Mouse (Mus musculus): Measurements from ENCODE around the gene Ugt2b36. TPM values are rescaled to one million over a fixed set of nuclear protein-coding genes. Genes with fewer than 3 reads are reported as not detected.

Gene Ugt2b36
- polyA plus RNA-seq (2014; fragmentation: Illumina TruSeq; extraction: RNeasy Lipid Tissue Mini Kit (QIAGEN cat#74804); ENCODE audit: low read depth, low replicate concordance), result 0.24 TPM

GRCm38 (mm10) chr5:87092346-87093027, at the start of gene Ugt2b36:
TSS of gene Ugt2b36 (minus strand) at chr5:87092555.

GRCm38 (mm10) chr5:87140196-87140595, 47.8 kb upstream of the Ugt2b36 start, which contains the start of gene Ugt2b5:
TSS of gene Ugt2b5 (minus strand) at chr5:87140318.

Other genes with a start within 250 kb of the Ugt2b36 start
- 240 TPM for gene Ugt2b34, start 185.6 kb downstream of the Ugt2b36 start, polyA plus RNA-seq (2014; fragmentation: Illumina TruSeq; extraction: RNeasy Lipid Tissue Mini Kit (QIAGEN cat#74804); ENCODE audit: low read depth, low replicate concordance)
- gene Ugt2b1, start 166.0 kb downstream of the Ugt2b36 start, polyA plus RNA-seq (2014; fragmentation: Illumina TruSeq; extraction: RNeasy Lipid Tissue Mini Kit (QIAGEN cat#74804); ENCODE audit: low read depth, low replicate concordance), result 0.32 TPM
- 0.40 TPM for gene Ugt2b35, start 91.7 kb downstream of the Ugt2b36 start, polyA plus RNA-seq (2014; fragmentation: Illumina TruSeq; extraction: RNeasy Lipid Tissue Mini Kit (QIAGEN cat#74804); ENCODE audit: low read depth, low replicate concordance)
- gene Ugt2b5, start 47.8 kb upstream of the Ugt2b36 start, polyA plus RNA-seq (2014; fragmentation: Illumina TruSeq; extraction: RNeasy Lipid Tissue Mini Kit (QIAGEN cat#74804); ENCODE audit: low read depth, low replicate concordance), result 3.8 TPM
- 4.4 TPM for gene Ugt2b37, start 162.2 kb upstream of the Ugt2b36 start, polyA plus RNA-seq (2014; fragmentation: Illumina TruSeq; extraction: RNeasy Lipid Tissue Mini Kit (QIAGEN cat#74804); ENCODE audit: low read depth, low replicate concordance)
- 1.3 TPM for gene Ugt2a3, start 244.6 kb upstream of the Ugt2b36 start, polyA plus RNA-seq (2014; fragmentation: Illumina TruSeq; extraction: RNeasy Lipid Tissue Mini Kit (QIAGEN cat#74804); ENCODE audit: low read depth, low replicate concordance)

Measured in kidney, adult 10 weeks (tissue).